Mouse (Mus musculus) embryonic fibroblast, embryonic 13.5 days (primary cell): ENCODE data around the gene Gdpd3.

ENCODE experiments used
- CTCF ChIP-seq: IDR thresholded peaks from 2 replicates; pipeline ENCODE4 v1.5.1; 2011; ENCODE audit warnings: mild to moderate bottlenecking, control low read depth, low read length, moderate library complexity, borderline replicate concordance; ENCODE audit not compliant: insufficient read depth
- POLR2A ChIP-seq: IDR thresholded peaks from 2 replicates; pipeline ENCODE4 v1.6.1; 2011; ENCODE audit warnings: low read depth, mild to moderate bottlenecking, control low read depth, low read length, moderate library complexity

- TF ChIP-seq CTCF (no peak), POLR2A (no peak)
Observed at GRCm38 (mm10) chr7:126725077-126725476, 41.1 kb upstream of the Gdpd3 start.
